Comparison of ENCODE assay signal across 16 mouse cellular contexts in the genomic region with DNA sequence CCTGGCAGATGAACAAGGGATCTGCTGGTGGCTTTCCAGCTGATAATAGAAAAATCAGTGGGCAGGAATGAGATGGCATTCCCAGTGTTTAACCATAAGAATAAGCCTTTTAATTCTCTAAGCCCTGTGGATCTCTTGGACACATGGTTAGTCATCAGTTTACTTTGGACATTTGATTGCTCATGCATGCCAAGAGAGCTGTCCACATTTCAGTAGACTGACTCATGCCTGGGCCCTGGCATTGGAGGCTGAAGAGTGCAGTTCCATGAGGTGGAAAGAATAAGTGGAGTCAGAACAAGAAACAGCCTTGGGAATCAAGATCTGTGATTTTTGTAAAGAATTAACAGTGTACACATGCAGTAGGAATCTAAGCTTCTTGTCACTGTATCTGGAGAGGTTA.
DNase-seq lines count a peak whose midpoint lies in the region; ATAC-seq and TF ChIP-seq lines count a peak whose summit lies in the region.
"Had no signal": no experiment of that assay in that cellular context is flagged by ENCODE, and none has a peak within 500 bp of the region (broad histone marks: within the 10 kb centered on the region; RNA-seq: fewer than 3 reads in every experiment).

No protein-coding gene starts in this region.

- no peak overlapping the region for H3K4me3 ChIP-seq in heart, embryonic 12.5 days
- H3K4me3 ChIP-seq in stomach, postnatal 0 days (ENCODE audit: low read depth, low read length), result no peak overlapping the region
- H3K4me3 ChIP-seq: liver, embryonic 15.5 days; neural tube, embryonic 12.5 days had no signal

- H3K9ac ChIP-seq in heart, embryonic 12.5 days, result no peak overlapping the region
- H3K9ac ChIP-seq in stomach, postnatal 0 days (ENCODE audit: low read length), result no peak overlapping the region
- H3K9ac ChIP-seq: liver, embryonic 15.5 days; neural tube, embryonic 12.5 days had no signal

- no peak overlapping the region for H3K27ac ChIP-seq in heart, embryonic 12.5 days (ENCODE audit: poor library complexity, severe bottlenecking)
- H3K27ac ChIP-seq in stomach, postnatal 0 days (replicated peaks), result no peak overlapping the region
- H3K27ac ChIP-seq: liver, embryonic 15.5 days; neural tube, embryonic 12.5 days had no signal

- ATAC-seq in heart, embryonic 12.5 days (ENCODE audit: insufficient number of reproducible peaks, low FRiP score), result no peak
- ATAC-seq in stomach, postnatal 0 days (ENCODE audit: low FRiP score, low TSS enrichment), result no peak
- no peak for ATAC-seq in megakaryocyte, adult 5-6 weeks (ENCODE audit: poor library complexity, severe bottlenecking)
- ATAC-seq: CD4-positive, CD25-positive, alpha-beta regulatory T cell, adult 4 months; intestine, postnatal 0 days had no signal

- H3K27me3 ChIP-seq in heart, embryonic 12.5 days (replicated peaks), result no peaks in the 10 kb centered on the region
- H3K27me3 ChIP-seq in stomach, postnatal 0 days (ENCODE audit: control insufficient read depth, insufficient read depth, low read length), result no peaks in the 10 kb centered on the region
- H3K27me3 ChIP-seq: liver, embryonic 15.5 days; neural tube, embryonic 12.5 days had no signal

- TF ChIP-seq CTCF in stomach, postnatal 0 days (IDR thresholded peaks at IDR 0.05; ENCODE audit: low read depth), result no peak

- DNase-seq in heart, adult 11 months, result peak; percentile 92
- peak; percentile 83 for DNase-seq in NIH3T3 (ENCODE audit: low read depth)
- DNase-seq in fibroblast of lung, adult 2 months (ENCODE audit: low read depth), result peak; percentile 54
- peak; percentile 4 for DNase-seq in lung, postnatal 10 days
- DNase-seq in stomach, postnatal 0 days (ENCODE audit: low spot score), result no peak
- DNase-seq in cerebellum, adult 11-12 months, result no peak
- DNase-seq: cerebellum, postnatal 36 days; right cerebral cortex, adult 18-20 months; thymus, postnatal 25 days had no signal

- H3K36me3 ChIP-seq in heart, embryonic 12.5 days, result no peaks in the 10 kb centered on the region
- no peaks in the 10 kb centered on the region for H3K36me3 ChIP-seq in stomach, postnatal 0 days (ENCODE audit: control insufficient read depth, insufficient read depth, low read length)
- H3K36me3 ChIP-seq: liver, embryonic 15.5 days; neural tube, embryonic 12.5 days had no signal

- H3K4me1 ChIP-seq in heart, embryonic 12.5 days (replicated peaks), result no peaks in the 10 kb centered on the region
- H3K4me1 ChIP-seq in stomach, postnatal 0 days (replicated peaks; ENCODE audit: control insufficient read depth, insufficient read depth), result no peaks in the 10 kb centered on the region
- H3K4me1 ChIP-seq: liver, embryonic 15.5 days; neural tube, embryonic 12.5 days had no signal

- no peaks in the 10 kb centered on the region for H3K9me3 ChIP-seq in heart, embryonic 12.5 days (replicated peaks)
- no peaks in the 10 kb centered on the region for H3K9me3 ChIP-seq in stomach, postnatal 0 days (ENCODE audit: control insufficient read depth, low read length)
- H3K9me3 ChIP-seq: liver, embryonic 15.5 days; neural tube, embryonic 12.5 days had no signal

- no peak for TF ChIP-seq EP300 in stomach, postnatal 0 days (optimal IDR thresholded peaks at IDR 0.05)

- H3K4me2 ChIP-seq in heart, embryonic 12.5 days, result no peak overlapping the region
- H3K4me2 ChIP-seq in stomach, postnatal 0 days (replicated peaks; ENCODE audit: low read depth), result no peak overlapping the region
- H3K4me2 ChIP-seq: liver, embryonic 15.5 days; midbrain, embryonic 11.5 days; neural tube, embryonic 12.5 days had no signal

Comparison
In these comparisons a context has a peak if more than half of its experiments do, and no peak if none do; other contexts are left out.
1. DNase-seq: peak in heart, adult 11 months (single experiment), NIH3T3 (single experiment), fibroblast of lung, adult 2 months (single experiment) and lung, postnatal 10 days (single experiment); none in stomach, postnatal 0 days (single experiment) and cerebellum, adult 11-12 months (single experiment).